Mouse (Mus musculus) neural tube, embryonic 14.5 days (tissue): ENCODE measurements around the gene Clca3a1. TPM values are rescaled to one million over a fixed set of nuclear protein-coding genes. Genes with fewer than 3 reads are reported as not detected.
"Not testable (repeated sequence)": the region's sequence is repeated elsewhere in the genome, so short reads cannot be mapped to it uniquely, and the experiment has no call there.

Experiments
- ATAC-seq: fragments of 200-750 bp; cut with Nextera tagmentation; 2 replicates; pipeline ENCODE4 v1.8.0; 2017; ENCODE audit warnings: low read depth, mild to moderate bottlenecking, moderate TSS enrichment, moderate library complexity
- H3K27ac ChIP-seq: fragments of 300-500 bp; sonication (generic); 2 replicates; pipeline ENCODE4 v1.5.1; 2014; ENCODE audit warnings: low read depth, mild to moderate bottlenecking, control low read depth, low read length, moderate library complexity, mixed read lengths
- H3K27me3 ChIP-seq: fragments of 300-500 bp; sonication (generic); 2 replicates; pipeline ENCODE4 v1.6.1; 2014; ENCODE audit warnings: low read length; ENCODE audit not compliant: control insufficient read depth, insufficient read depth
- H3K36me3 ChIP-seq: fragments of 300-500 bp; sonication (generic); 2 replicates; pipeline ENCODE4 v1.6.1; 2014; ENCODE audit warnings: low read length, mixed read lengths; ENCODE audit not compliant: control insufficient read depth, insufficient read depth
- H3K4me1 ChIP-seq: fragments of 300-500 bp; sonication (generic); 2 replicates; pipeline ENCODE4 v1.6.1; 2014; ENCODE audit warnings: low read length; ENCODE audit not compliant: control insufficient read depth, insufficient read depth
- H3K4me2 ChIP-seq: fragments of 300-500 bp; sonication (generic); 2 replicates; pipeline ENCODE4 v1.6.1; 2014; ENCODE audit warnings: mild to moderate bottlenecking, low read depth, low read length, control low read depth
- H3K4me3 ChIP-seq: fragments of 300-500 bp; sonication (generic); 2 replicates; pipeline ENCODE4 v1.5.1; 2014; ENCODE audit warnings: low read depth, low read length, control low read depth, mixed read lengths
- H3K9ac ChIP-seq: fragments of 300-500 bp; sonication (generic); replicated peaks from 2 replicates; pipeline ENCODE4 v1.6.1; 2014; ENCODE audit warnings: low read depth, mild to moderate bottlenecking, control low read depth, low read length, mixed read lengths
- H3K9me3 ChIP-seq: fragments of 300-500 bp; sonication (generic); 2 replicates; pipeline ENCODE4 v1.6.1; 2016; ENCODE audit warnings: low read length; ENCODE audit not compliant: control insufficient read depth
- WGBS: fragments of 180-500 bp; shearing (Covaris S2); extraction: QIAGEN DNeasy Blood & Tissue Kit; methylation state at CpG from one replicate; pipeline ENCODE4 v1.1.7; 2014; 5-methylcytosine and 5-hydroxymethylcytosine counted together
- polyA plus RNA-seq: library from polyadenylated mRNA; unstranded; fragments of >200 nt; fragmentation: Nextera tagmentation; extraction: Ambion mirVana; gene quantifications from 2 replicates; pipeline ENCODE4 v1.2.1, GENCODE M21; 2014

The Clca3a1 gene
- 0.35 and 0.85 TPM in 2 replicates for polyA plus RNA-seq

GRCm38 (mm10) chr3:144760592-144761309 lies at the start of gene Clca3a1:
Gene Clca3a1, minus strand, starts transcription at chr3:144760977.
- Histone ChIP-seq H3K4me1 (no peaks in the 10 kb centered on the region), H3K9ac (no peak within 1 kb of the TSS), H3K27me3 (no peaks in the 10 kb centered on the region), H3K4me2 (no peak within 1 kb of the TSS), H3K36me3 (no peaks in the 10 kb centered on the region), H3K27ac (no peak within 1 kb of the TSS), H3K9me3 (no peaks in the 10 kb centered on the region), H3K4me3 (no peak within 1 kb of the TSS)
- ATAC-seq: no peak
- 57% methylated on average over 10 of the region's 11 CpGs for WGBS

- 50% methylated on average over 14 of the region's 17 CpGs for WGBS
- H3K27ac ChIP-seq, H3K36me3 ChIP-seq, H3K4me2 ChIP-seq, H3K4me1 ChIP-seq, H3K9ac ChIP-seq, ATAC-seq, H3K27me3 ChIP-seq, H3K4me3 ChIP-seq, H3K9me3 ChIP-seq: not testable (repeated sequence)
Measured at GRCm38 (mm10) chr3:144808153-144808925, 47.6 kb upstream of the Clca3a1 start.

DNA sequence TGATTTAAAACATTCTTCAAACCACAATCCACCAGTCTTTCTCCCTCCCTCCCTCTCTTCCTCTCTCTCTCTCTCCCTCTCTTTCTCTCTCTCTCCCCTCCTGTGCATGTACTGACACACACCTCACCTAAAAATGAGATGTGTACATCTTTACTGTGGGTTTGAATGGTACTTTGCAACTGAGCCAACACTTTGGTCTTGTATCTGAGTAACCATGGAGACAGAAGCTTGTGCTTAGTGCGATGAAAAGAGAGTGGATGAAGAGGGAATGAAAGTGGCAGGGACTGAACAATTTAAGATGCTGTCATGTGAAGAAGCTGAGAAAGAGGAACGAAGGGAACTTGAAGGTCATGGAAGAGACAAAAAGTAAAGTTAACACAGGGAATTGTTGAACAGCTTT lies 45.8 kb upstream of the Clca3a1 start:
- H3K9me3 ChIP-seq, H3K27me3 ChIP-seq, H3K9ac ChIP-seq, H3K4me2 ChIP-seq, H3K27ac ChIP-seq, ATAC-seq, H3K4me1 ChIP-seq, H3K4me3 ChIP-seq, H3K36me3 ChIP-seq: not testable (repeated sequence)
- 67% methylated on average over 2 of the region's 2 CpGs for WGBS

DNA sequence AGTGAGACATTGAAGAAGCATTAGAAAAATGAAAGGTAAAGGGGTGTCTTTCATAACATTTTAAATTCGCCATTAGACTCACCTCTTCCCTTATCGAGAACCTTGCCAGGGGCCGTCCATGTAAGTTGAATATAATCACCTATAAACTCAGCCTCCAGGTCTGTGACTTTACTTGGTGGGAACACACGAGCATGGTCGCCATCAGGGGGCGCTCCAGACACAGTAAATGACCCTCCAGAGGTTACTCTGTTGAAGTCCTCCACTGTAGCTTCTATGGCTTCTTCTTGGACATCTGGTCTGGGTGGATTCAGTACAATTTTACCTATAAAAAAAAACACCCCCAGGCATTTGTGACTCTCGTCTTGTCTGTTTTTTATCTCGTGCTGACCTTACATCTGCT lies 41.1 kb upstream of the Clca3a1 start:
- Histone ChIP-seq H3K4me1 (no peaks in the 10 kb centered on the region), H3K9me3 (no peaks in the 10 kb centered on the region), H3K9ac (no peak overlapping the region), H3K4me2 (no peak overlapping the region), H3K27ac (no peak overlapping the region), H3K36me3 (no peaks in the 10 kb centered on the region), H3K27me3 (no peaks in the 10 kb centered on the region), H3K4me3 (no peak overlapping the region)
- no peak for ATAC-seq
- 35% methylated on average over 8 of the region's 8 CpGs for WGBS

GRCm38 (mm10) chr3:144785181-144786148 lies 24.7 kb upstream of the Clca3a1 start:
- ATAC-seq: no peak
- WGBS: 82% methylated on average over 11 of the region's 11 CpGs
- Histone ChIP-seq H3K27ac (no peak overlapping the region), H3K4me2 (no peak overlapping the region), H3K9ac (no peak overlapping the region), H3K36me3 (no peaks in the 10 kb centered on the region), H3K4me3 (no peak overlapping the region), H3K4me1 (no peaks in the 10 kb centered on the region), H3K9me3 (no peaks in the 10 kb centered on the region), H3K27me3 (no peaks in the 10 kb centered on the region)

DNA sequence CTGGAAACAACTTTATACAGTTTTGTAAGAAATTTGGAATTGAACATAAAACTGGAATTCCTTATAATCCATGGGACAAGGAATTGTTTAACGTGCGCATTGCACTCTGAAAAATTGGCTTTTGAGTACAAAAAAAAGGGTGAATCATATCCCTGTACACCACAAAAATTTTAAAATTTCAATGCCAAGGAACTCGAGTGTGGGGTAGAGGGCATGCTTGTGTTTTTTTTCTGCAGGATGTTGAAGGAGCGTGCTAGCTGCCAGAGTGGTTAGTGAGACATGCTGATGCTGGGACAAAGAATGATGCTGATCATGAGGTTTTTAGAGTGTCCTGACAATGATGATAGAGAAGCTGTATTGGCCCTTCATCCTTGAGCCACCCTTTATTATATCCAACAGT lies 4.4 kb upstream of the Clca3a1 start:
- Histone ChIP-seq H3K4me2 (no peak overlapping the region), H3K4me3 (no peak overlapping the region), H3K9me3 (no peaks in the 10 kb centered on the region), H3K4me1 (no peaks in the 10 kb centered on the region), H3K27ac (no peak overlapping the region), H3K27me3 (no peaks in the 10 kb centered on the region), H3K9ac (no peak overlapping the region), H3K36me3 (no peaks in the 10 kb centered on the region)
- ATAC-seq: no peak
- 94% methylated on average over 4 of the region's 4 CpGs for WGBS

DNA sequence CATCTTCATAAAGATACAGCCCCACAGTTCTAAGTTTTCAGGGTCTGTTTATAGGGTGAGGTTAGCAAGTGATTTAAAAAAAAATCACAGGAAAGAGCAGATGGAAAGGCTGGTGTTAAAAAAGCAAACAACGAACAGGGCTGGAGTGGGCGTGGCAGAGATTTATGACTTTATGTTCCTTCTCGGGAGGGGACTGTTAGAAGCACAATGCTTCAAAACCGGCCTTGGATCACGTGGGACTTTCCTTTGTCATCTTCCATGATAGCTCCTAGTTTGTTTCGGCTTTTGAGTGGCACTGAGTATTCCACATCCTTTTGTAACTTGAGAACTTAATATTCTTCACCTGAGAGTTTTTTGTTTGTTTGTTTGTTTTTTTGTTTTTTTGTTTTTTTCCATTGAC lies 677 bp upstream of the Clca3a1 start:
- H3K4me3 ChIP-seq: no peak overlapping the region
- no peaks in the 10 kb centered on the region for H3K9me3 ChIP-seq
- H3K4me2 ChIP-seq: no peak overlapping the region
- H3K27me3 ChIP-seq: no peaks in the 10 kb centered on the region
- no peak overlapping the region for H3K27ac ChIP-seq
- H3K4me1 ChIP-seq: no peaks in the 10 kb centered on the region
- no peaks in the 10 kb centered on the region for H3K36me3 ChIP-seq
- no peak for ATAC-seq
- 7% methylated on average over 6 of the region's 6 CpGs for WGBS
- no peak overlapping the region for H3K9ac ChIP-seq

- 90% methylated on average over 3 of the region's 3 CpGs for WGBS
- H3K9ac ChIP-seq: no peak overlapping the region
- no peak for ATAC-seq
- no peak overlapping the region for H3K27ac ChIP-seq
- no peaks in the 10 kb centered on the region for H3K9me3 ChIP-seq
- no peaks in the 10 kb centered on the region for H3K36me3 ChIP-seq
- H3K4me2 ChIP-seq: no peak overlapping the region
- no peak overlapping the region for H3K4me3 ChIP-seq
- H3K4me1 ChIP-seq: no peaks in the 10 kb centered on the region
- H3K27me3 ChIP-seq: no peaks in the 10 kb centered on the region
Measured at GRCm38 (mm10) chr3:144759719-144760118, 1.1 kb downstream of the Clca3a1 start.
